Mouse (Mus musculus) brown adipose tissue, adult 24 weeks (tissue): ENCODE data around the gene Hmx2. TPM values are rescaled to one million over a fixed set of nuclear protein-coding genes. Genes with fewer than 3 reads are reported as not detected.

Source experiments
- H3K27ac ChIP-seq: fragments of 200-500 bp; replicated peaks from 2 replicates; pipeline ENCODE4 v1.5.1; 2012; ENCODE audit warnings: low read depth, mild to moderate bottlenecking, low read length
- H3K4me1 ChIP-seq: fragments of 200-500 bp; 2 replicates; pipeline ENCODE4 v1.6.1; 2012; ENCODE audit warnings: low read length, mixed read lengths; ENCODE audit not compliant: control insufficient read depth, insufficient read depth, insufficient read length
- H3K4me3 ChIP-seq: fragments of 200-500 bp; 2 replicates; pipeline ENCODE4 v1.5.1; 2012; ENCODE audit warnings: low read depth, mild to moderate bottlenecking, low read length, moderate library complexity; ENCODE audit not compliant: insufficient read depth
- polyA plus RNA-seq: library from polyadenylated mRNA; stranded (reverse); fragments of >200 nt; gene quantifications from 2 replicates; pipeline ENCODE4 v1.2.4, GENCODE M21; 2012; ENCODE audit not compliant: missing spikeins, insufficient read depth, insufficient read length

Gene Hmx2
- polyA plus RNA-seq, 1 experiment = not detected

DNA sequence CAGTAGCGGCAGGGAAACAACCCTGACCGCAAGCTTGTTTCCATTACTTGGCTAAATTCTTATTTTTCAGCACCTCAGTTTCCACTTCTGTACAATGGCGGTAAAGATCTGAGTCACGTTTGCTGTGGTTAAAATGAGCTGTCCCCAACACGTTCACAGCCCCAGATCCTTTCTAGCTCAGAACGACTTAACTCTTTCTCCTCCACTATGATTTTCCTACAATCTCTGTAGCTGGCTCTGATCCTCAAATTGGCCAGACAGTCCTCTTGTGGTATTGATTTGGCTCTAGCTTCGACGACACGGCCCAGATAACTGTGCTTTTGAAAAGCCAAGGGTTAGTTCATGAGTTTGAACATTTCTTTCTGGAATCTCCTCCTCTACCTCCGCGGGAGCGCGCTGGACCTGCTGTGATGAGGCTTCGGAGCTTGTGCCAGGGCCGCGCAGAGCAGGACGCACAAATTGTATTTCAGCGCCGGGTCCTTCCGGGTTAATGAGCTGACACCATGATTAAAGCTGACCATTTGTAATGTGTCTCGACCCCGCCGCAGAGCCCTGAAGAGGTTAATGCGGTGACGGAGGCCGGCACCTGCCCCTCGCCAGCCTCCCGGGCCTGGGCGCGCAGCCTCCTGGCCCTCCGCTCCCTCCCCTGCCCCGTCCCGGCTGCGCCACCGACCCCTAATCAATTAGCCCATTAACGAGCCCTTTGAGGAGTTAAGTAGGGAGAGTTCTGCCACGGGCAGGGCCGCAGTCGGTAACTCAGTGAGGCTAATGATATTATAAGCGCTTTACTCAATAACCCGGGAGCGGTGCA lies 3.6 kb downstream of the Hmx2 start:
- H3K4me3 ChIP-seq = no peak overlapping the region
- H3K4me1 ChIP-seq = peaks cover 3% of the 10 kb centered on the region; the same call in 1 of the 2 replicates
- H3K27ac ChIP-seq = no peak overlapping the region

DNA sequence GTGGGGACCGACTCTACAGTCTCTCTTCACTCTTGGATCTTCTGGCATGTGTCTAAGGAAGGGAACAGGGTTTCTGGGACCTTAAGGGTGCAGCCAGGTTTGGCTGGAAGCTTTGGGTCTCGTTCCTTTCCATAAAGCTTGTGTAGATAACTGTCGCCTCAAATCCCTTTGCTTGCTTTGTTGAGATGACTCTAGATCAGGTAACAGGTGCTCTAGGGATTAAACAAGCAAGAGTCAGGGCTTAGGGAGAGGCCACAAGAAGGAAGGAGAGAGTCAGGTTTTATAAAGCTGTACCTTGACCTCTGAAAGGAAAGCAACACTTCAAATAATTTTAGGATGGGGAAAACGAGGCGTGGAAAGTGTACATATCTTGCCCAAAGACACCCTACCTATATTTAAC lies 4.2 kb downstream of the Hmx2 start:
- H3K27ac ChIP-seq = no peak overlapping the region
- peaks cover 3% of the 10 kb centered on the region; the same call in 1 of the 2 replicates for H3K4me1 ChIP-seq
- no peak overlapping the region for H3K4me3 ChIP-seq

DNA sequence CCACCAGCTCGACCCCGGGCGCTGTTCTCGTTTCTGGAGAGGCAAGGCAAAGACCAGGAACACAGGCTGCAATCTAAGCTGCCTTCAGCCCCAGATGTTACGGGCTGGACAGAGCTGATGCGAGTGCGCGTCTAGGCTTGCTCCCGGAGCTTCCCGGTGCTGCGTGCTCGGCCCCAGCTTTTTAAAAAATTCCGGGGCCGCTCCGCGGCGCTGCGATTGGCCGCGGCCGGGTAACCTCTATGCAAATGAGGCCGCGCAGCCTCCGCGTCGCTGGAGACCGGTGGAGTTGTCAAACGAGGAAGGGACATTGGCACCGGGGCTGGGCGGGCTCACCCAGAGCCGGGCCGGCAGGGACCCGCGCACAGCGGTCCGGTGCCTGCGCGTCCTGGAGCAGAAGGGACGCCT lies 5.2 kb downstream of the Hmx2 start:
- Histone ChIP-seq H3K27ac (no peak overlapping the region), H3K4me1 (peaks cover 3% of the 10 kb centered on the region; the same call in 1 of the 2 replicates), H3K4me3 (peak overlapping the region; percentile 15; the same call in 1 of the 2 replicates)

- Histone ChIP-seq H3K4me3 (peak overlapping the region; percentile 43), H3K27ac (no peak overlapping the region), H3K4me1 (peaks cover 3% of the 10 kb centered on the region; the same call in 1 of the 2 replicates)
These were observed 6.0 kb downstream of the Hmx2 start for GRCm38 (mm10) chr7:131554341-131555180.

DNA sequence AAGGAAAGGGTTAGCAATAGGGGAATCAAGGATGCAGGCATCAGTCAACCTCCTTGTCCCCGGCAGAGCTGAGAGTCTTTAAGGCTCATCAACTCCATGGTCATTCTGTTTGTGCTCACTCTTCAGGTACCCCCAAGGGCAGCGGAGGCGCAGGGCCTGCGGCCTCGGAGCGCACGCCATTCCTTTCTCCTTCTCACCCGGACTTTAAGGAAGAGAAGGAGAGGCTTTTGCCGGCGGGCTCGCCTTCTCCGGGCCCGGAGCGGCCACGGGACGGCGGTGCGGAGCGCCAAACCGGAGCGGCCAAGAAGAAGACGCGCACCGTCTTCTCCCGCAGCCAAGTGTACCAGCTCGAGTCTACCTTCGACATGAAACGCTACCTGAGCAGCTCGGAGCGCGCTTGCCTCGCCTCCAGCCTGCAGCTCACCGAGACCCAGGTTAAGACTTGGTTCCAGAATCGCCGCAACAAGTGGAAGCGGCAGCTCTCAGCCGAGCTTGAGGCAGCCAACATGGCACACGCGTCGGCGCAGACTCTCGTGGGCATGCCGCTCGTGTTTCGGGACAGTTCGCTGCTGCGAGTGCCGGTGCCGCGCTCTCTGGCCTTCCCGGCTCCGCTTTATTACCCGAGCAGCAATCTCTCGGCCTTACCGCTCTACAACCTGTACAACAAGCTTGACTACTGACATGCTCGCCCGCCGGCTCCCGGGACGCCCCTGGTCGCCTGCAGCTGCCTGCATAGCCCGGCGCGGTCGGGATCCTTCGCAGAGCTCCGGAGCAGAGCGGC lies 6.9 kb downstream of the Hmx2 start:
- peak overlapping the region; percentile 36 for H3K4me3 ChIP-seq

DNA sequence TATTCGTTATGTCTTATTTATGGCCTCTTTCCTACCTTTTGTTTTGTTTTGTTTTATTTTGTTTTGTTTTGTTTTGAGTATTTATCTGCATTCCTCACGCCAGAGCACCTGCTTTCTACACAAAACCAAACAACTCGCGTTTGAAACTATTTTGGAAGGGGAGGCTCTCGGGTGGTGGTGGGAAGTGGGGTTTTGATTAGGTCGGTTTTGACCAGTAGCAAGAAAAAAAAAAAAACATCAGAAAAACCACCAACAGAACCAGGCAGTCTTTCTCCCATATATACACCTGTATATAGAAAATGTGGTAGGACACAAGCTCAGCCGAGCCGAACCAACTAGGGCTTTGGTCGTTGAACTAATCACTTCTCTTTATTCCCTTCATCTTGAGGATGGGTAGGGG lies 7.5 kb downstream of the Hmx2 start:
- peak overlapping the region; percentile 36; the same call in 1 of the 2 replicates for H3K4me3 ChIP-seq
- H3K4me1 ChIP-seq = peaks cover 3% of the 10 kb centered on the region; the same call in 1 of the 2 replicates
- no peak overlapping the region for H3K27ac ChIP-seq

More for the DNA sequence above, 6.9 kb downstream of the Hmx2 start:
- H3K27ac ChIP-seq = no peak overlapping the region
- peaks cover 3% of the 10 kb centered on the region; the same call in 1 of the 2 replicates for H3K4me1 ChIP-seq

DNA sequence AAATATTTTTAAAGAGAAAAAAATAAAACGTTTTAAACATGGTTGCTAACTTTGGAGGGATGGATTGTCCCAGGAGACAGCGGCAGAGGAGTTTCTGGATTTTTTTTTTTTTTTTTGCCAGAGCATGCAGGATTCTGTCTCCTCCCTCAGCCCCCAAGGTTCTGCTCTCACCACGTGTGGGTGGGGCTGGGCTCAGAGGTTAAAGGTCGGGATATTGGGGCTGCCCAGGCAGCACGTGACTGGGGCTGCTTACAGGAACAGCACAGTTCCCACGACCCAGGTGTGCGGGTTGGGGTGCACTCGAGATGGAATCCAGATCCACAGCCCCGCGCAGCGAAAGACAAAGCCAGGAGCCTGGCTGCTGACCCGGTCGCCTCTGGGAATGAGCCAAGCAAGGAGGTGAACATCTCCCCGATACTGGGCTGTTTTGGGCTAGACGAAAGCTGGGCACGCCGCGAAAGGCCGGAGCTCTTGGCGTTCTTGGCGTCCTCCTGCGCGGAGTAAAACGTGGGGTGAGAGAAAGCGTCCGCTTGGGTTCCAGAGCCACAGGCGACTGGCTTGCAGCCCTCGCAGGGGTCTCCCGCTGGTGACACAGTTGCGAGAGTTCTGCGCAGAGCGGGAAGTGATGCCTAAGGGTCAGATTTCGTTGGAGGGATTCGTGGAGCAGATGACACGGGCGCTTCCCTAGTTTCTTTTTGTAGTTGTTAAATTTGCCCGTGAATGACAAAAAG lies 8.1 kb downstream of the Hmx2 start:
- no peak overlapping the region for H3K27ac ChIP-seq
- 0 out of 2 replicates have a peak overlapping the region, but pooled peaks have one; percentile 2 for H3K4me3 ChIP-seq

GRCm38 (mm10) chr7:131557751-131558150 lies 9.2 kb downstream of the Hmx2 start:
- H3K4me1 ChIP-seq = peaks cover 3% of the 10 kb centered on the region; the same call in 1 of the 2 replicates
- H3K4me3 ChIP-seq = no peak overlapping the region
- H3K27ac ChIP-seq = no peak overlapping the region

More for the DNA sequence above, 8.1 kb downstream of the Hmx2 start:
- H3K4me1 ChIP-seq = peaks cover 3% of the 10 kb centered on the region; the same call in 1 of the 2 replicates

GRCm38 (mm10) chr7:131559986-131560696 lies 11.6 kb downstream of the Hmx2 start, which contains the start of gene Bub3:
Bub3 (plus strand) TSS chr7:131560222.
- H3K4me3 ChIP-seq = peak within 1 kb of the TSS; percentile 86
- H3K4me1 ChIP-seq = peaks cover 3% of the 10 kb centered on the region; the same call in 1 of the 2 replicates
- peak within 1 kb of the TSS; percentile 86 for H3K27ac ChIP-seq

- H3K4me1 ChIP-seq = no peaks in the 10 kb centered on the region; the same call in 1 of the 2 replicates
- H3K27ac ChIP-seq = peak overlapping the region; percentile 60
- peak overlapping the region; percentile 86 for H3K4me3 ChIP-seq
These were observed 12.1 kb downstream of the Hmx2 start for GRCm38 (mm10) chr7:131560697-131561042.

DNA sequence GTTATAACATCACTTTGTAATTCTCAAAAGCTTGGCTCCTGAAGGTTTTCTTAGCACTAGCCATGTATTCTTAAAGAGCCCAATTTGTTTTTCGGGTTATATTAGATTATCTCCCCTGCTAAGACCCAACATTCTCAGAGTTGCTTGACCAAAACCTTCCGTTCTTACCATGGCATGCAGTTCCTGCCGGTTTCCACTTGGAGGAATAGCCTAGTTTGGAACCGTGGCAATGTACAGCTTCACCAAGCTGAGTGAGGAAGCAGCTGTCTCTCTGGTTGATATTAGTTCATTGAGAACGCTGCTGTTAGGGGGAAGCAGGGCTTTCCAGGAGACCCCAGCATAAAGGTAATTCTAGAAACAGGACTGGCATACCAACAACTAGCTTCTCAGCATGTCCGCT lies 26.7 kb downstream of the Hmx2 start:
- Histone ChIP-seq H3K4me1 (no peaks in the 10 kb centered on the region), H3K4me3 (no peak overlapping the region), H3K27ac (no peak overlapping the region)

GRCm38 (mm10) chr7:131582178-131582577 lies 33.6 kb downstream of the Hmx2 start:
- Histone ChIP-seq H3K27ac (no peak overlapping the region), H3K4me1 (no peaks in the 10 kb centered on the region)

GRCm38 (mm10) chr7:131585551-131585950 lies 37.0 kb downstream of the Hmx2 start:
- no peak overlapping the region for H3K4me3 ChIP-seq
- H3K27ac ChIP-seq = no peak overlapping the region
- no peaks in the 10 kb centered on the region for H3K4me1 ChIP-seq

More at GRCm38 (mm10) chr7:131582178-131582577, 33.6 kb downstream of the Hmx2 start:
- H3K4me3 ChIP-seq = no peak overlapping the region
